Mouse (Mus musculus) cortical plate, adult 2 months (tissue): ENCODE results near the gene Frem2.

ENCODE experiments used
- CTCF ChIP-seq: fragments of 200-500 bp; IDR thresholded peaks from 2 replicates; pipeline ENCODE4 v1.5.1; 2011; ENCODE audit warnings: mild to moderate bottlenecking, control low read depth, low read length; ENCODE audit not compliant: insufficient read depth; ENCODE audit errors: extremely low read depth
- POLR2A ChIP-seq: fragments of 200-500 bp; IDR thresholded peaks from 2 replicates; pipeline ENCODE4 v1.6.1; 2011; ENCODE audit warnings: mild to moderate bottlenecking, low read length, control low read depth; ENCODE audit not compliant: insufficient read depth; ENCODE audit errors: extremely low read depth

DNA sequence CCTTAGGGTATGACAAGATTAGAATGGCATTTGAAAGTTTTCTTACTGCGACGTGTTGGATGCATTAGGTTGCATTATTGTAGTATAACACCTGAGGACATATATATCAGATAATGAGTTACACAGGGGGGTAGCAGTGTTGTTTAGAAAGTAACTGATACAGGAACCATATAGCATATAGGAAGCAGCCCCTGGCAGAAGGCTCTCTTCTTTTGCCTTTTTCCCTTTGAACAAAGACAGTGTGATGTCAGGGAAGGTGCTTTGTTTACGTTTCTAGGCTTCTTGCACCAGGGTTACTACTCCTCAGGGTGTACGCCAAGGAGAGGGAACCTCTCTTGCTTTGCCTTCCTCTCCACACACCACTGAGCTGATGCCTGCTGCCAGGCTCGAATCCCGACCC lies 168.8 kb downstream of the Frem2 start, which contains the start of gene Stoml3:
- TF ChIP-seq CTCF (no peak), POLR2A (no peak)
